Mouse (Mus musculus): Measurements from ENCODE around the gene Cdc42bpb. TPM values are rescaled to one million over a fixed set of nuclear protein-coding genes. Genes with fewer than 3 reads are reported as not detected.

Gene Cdc42bpb
- polyA plus RNA-seq, 1 experiment, result 164 TPM

DNA sequence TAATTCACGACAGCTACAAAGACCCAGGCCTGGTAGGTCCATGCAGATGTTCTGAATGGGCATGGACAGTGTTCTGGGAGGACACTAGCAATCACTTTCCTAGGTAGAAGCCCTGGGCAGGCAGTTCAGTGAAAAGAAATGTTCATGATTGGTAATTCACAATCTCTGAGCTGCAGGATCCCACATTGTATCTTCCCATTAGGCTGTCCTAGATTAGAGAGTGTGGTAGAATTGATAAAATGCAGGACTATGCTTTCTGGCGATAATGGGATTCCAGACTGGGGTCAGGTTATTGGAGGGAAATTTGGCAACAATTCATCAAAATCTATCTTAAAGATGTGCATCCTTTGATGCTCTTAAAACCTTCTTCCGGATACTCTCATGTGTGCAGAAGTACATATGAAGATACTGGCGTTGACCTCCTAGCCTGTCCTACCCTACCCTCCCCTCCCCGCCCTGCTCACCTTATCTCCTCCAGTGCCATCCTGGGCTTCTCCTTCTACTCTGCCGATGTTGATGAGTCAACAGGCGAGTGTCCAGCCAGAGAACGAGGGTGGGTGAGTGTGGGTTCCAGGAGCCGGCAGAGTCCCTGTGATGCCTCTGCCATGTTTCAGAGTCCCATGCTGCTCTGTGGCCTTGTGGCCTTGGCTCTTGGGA, 130.6 kb downstream of the Cdc42bpb start:
- Histone ChIP-seq H3K27ac (ENCODE audit: insufficient read depth, low read depth, low read length) (no peak overlapping the region), H3K27me3 (replicated peaks; ENCODE audit: control insufficient read depth, insufficient read depth, low read length) (no peaks in the 10 kb centered on the region), H3K4me3 (ENCODE audit: insufficient read depth, low read depth, low read length) (no peak overlapping the region), H3K4me1 (ENCODE audit: control insufficient read depth, insufficient read depth, low read length) (no peaks in the 10 kb centered on the region), H3K36me3 (ENCODE audit: control insufficient read depth, insufficient read depth, low read length) (no peaks in the 10 kb centered on the region)
- DNase-seq, result no peak
- WGBS, result 93% methylated on average over 9 of the region's 9 CpGs
- TF ChIP-seq POLR2A (IDR thresholded peaks at IDR 0.05; ENCODE audit: low read depth, low read length) (no peak), CTCF (conservative IDR thresholded peaks at IDR 0.05; ENCODE audit: insufficient read depth, insufficient read length, low read depth, low read length) (no peak)

DNA sequence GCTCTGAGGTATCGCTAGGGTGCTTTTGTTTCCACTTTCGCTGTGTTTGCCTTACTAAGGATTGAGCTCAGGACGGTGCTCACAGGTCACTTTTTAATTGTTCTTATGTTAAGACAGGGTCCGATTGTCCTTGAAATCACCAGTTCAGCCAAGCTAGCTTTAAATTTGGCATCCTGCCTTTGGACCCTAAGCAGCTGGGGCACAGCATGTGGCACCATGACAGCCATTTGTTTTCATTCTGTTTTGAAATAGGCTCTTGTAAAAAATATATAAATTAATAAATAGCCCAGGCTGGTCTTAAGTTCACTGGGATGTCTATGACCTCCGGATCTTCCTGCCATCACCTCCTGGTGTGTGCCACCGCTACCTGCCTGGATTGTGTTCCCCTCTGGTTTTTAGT, 132.4 kb downstream of the Cdc42bpb start:
- Histone ChIP-seq H3K27ac (ENCODE audit: insufficient read depth, low read depth, low read length) (no peak overlapping the region), H3K4me3 (ENCODE audit: insufficient read depth, low read depth, low read length) (no peak overlapping the region), H3K4me1 (ENCODE audit: control insufficient read depth, insufficient read depth, low read length) (no peaks in the 10 kb centered on the region), H3K27me3 (replicated peaks; ENCODE audit: control insufficient read depth, insufficient read depth, low read length) (no peaks in the 10 kb centered on the region), H3K36me3 (ENCODE audit: control insufficient read depth, insufficient read depth, low read length) (no peaks in the 10 kb centered on the region)
- DNase-seq, result no peak
- TF ChIP-seq CTCF (conservative IDR thresholded peaks at IDR 0.05; ENCODE audit: insufficient read depth, insufficient read length, low read depth, low read length) (no peak), POLR2A (IDR thresholded peaks at IDR 0.05; ENCODE audit: low read depth, low read length) (no peak)
- 77% methylated on average over 6 of the region's 6 CpGs for WGBS

DNA sequence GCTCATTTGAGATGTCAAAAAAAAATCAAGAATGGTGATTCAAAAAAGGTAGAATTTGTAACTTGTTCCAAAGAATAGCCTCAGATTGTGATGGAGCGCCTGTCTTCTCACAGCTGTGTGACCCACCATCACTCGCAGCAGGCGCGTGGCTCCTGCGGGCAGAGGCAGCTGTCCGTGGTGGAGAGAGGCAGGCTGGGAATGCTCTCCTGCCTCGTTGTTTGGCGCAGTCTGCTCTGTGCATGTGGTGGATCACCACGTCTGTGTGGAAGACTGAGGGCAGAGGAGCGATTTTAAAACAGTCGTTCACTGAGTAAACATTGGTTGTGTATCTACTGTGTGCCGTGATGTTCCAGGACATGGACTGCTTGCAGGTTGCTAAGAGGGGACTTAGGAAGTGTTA, 133.8 kb downstream of the Cdc42bpb start:
- H3K36me3 ChIP-seq (ENCODE audit: control insufficient read depth, insufficient read depth, low read length), result no peaks in the 10 kb centered on the region
- no peak overlapping the region for H3K27ac ChIP-seq (ENCODE audit: insufficient read depth, low read depth, low read length)
- H3K4me1 ChIP-seq (ENCODE audit: control insufficient read depth, insufficient read depth, low read length), result no peaks in the 10 kb centered on the region; the same call in 1 of the 2 replicates
- no peak for TF ChIP-seq CTCF (conservative IDR thresholded peaks at IDR 0.05; ENCODE audit: insufficient read depth, insufficient read length, low read depth, low read length)
- no peak for TF ChIP-seq POLR2A (IDR thresholded peaks at IDR 0.05; ENCODE audit: low read depth, low read length)
- no peak overlapping the region for H3K4me3 ChIP-seq (ENCODE audit: insufficient read depth, low read depth, low read length)
- 93% methylated on average over 12 of the region's 12 CpGs for WGBS
- DNase-seq, result no peak
- H3K27me3 ChIP-seq (replicated peaks; ENCODE audit: control insufficient read depth, insufficient read depth, low read length), result no peaks in the 10 kb centered on the region

Other genes with a start within 250 kb of the Cdc42bpb start
- gene Traf3, start 211.3 kb downstream of the Cdc42bpb start, polyA plus RNA-seq (2012; rRNA removed), result 11.6 and 12.2 TPM in 2 replicates
- not detected in 2 replicates for gene 4930595D18Rik, start 193.2 kb downstream of the Cdc42bpb start, polyA plus RNA-seq (2012; rRNA removed)
- 194 and 273 TPM in 2 replicates for gene Amn, start 106.6 kb downstream of the Cdc42bpb start, polyA plus RNA-seq (2012; rRNA removed)
- 0.13 and 0.15 TPM in 2 replicates for gene Lbhd2, start 29.1 kb upstream of the Cdc42bpb start, polyA plus RNA-seq (2012; rRNA removed)
- 42.9 and 50.5 TPM in 2 replicates for gene Exoc3l4, start 39.3 kb upstream of the Cdc42bpb start, polyA plus RNA-seq (2012; rRNA removed)
- gene Tnfaip2, start 64.8 kb upstream of the Cdc42bpb start, polyA plus RNA-seq (2012; rRNA removed), result 48.5 and 56.2 TPM in 2 replicates
- 2.8 and 4.3 TPM in 2 replicates for gene Gm266, start 108.1 kb upstream of the Cdc42bpb start, polyA plus RNA-seq (2012; rRNA removed)
- gene Eif5, start 160.3 kb upstream of the Cdc42bpb start, polyA plus RNA-seq (2012; rRNA removed), result 90.3 and 91.1 TPM in 2 replicates
- gene Mark3, start 196.8 kb upstream of the Cdc42bpb start, polyA plus RNA-seq (2012; rRNA removed), result 33.7 and 37.4 TPM in 2 replicates